Mouse (Mus musculus) ovary, postnatal 36 days (tissue): Measurements from ENCODE around the gene Laptm4a.

Source experiments
- DNase-seq: peaks from one replicate; pipeline ENCODE4 v3.0.0; 2022; ENCODE audit warnings: low spot score, mixed read lengths

Gene Laptm4a

DNA sequence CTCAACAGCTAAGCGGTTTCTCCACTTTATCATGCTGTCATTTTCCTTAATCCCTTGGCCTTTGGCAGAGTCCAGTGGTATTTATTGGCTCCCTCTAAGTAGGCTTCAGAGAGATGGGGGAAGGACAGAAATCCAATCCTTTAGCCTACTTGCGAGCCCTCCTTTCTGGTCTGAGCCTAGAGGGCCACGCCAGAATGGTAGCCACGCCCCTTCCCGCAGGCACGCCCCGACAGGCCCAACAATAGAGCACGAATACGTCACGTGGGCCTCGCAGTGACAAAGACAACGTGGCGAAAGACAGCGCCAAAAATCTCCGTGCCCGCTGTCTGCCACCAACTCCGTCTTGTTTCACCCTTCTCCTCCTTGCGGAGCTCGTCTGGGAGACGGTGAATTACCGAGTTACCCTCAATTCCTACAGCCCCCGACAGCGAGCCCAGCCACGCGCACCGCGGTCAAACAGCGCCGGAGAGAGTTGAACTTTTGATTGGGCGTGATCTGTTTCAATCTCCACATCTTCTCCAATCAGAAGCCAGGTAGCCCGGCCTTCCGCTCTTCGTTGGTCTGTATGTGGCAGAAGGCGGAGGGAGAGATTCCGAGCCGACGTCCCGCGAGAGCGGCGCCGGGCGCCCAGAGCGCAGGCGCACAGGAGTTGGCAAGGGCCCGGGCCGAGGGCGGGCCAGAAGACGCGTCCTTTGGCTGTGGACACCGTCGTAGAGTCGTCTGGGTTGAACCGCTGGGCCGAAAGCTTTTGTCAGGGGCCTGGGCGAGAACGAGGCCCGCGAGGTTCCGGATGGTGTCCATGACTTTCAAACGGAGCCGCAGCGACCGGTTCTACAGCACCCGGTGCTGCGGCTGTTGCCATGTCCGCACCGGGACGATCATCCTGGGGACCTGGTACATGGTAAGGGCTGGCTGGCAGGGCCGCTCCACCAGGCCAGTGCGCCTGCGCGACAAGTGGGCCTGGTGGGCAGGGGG is at the start of gene Laptm4a:
Gene Laptm4a, plus strand, starts transcription at position 271 of the 975 bp plus-strand sequence.
- DNase-seq, result peak; percentile 98

GRCm38 (mm10) chr12:8875583-8875982 is 45.9 kb upstream of the Laptm4a start:
- no peak for DNase-seq

DNA sequence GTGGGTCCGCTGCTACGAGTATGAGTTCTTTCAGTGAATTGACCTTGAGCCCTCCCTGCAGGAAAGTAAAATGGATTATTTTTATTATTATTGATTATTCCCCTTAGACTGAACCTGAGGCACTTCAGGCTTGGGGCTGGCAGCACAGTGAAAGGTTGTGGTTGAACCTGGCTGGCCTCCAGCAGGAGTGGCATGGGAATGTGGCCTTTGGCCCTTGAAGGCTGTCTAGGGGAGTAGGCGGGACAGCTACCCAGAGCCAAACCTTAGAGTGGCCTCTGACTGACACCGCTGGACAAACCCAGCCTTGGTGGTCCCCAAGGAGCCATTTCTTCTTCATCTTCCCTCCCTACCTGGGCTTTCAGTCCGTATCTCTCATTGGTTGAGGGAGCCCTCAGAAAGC is 44.6 kb upstream of the Laptm4a start:
- peak; percentile 32 for DNase-seq

DNA sequence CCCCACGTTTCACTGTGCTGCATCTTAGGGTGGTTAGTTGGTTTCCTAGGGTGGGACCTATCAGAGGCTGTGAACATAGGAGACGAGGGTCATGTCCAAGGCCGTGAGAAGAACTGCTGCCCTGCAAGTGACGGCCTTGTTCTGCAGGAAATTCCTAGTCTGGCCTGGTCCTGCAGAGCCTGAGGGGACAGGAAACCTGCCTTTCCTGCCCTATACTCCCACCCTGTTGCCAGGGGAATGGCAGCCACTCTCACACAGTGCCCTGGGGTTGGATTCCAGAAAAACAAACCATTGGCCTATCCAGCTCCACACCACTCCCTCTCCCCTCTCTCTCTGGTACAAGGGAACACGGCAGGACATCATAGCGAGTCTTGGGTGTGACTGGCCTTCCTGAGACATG is 44.1 kb upstream of the Laptm4a start:
- DNase-seq, result no peak

DNA sequence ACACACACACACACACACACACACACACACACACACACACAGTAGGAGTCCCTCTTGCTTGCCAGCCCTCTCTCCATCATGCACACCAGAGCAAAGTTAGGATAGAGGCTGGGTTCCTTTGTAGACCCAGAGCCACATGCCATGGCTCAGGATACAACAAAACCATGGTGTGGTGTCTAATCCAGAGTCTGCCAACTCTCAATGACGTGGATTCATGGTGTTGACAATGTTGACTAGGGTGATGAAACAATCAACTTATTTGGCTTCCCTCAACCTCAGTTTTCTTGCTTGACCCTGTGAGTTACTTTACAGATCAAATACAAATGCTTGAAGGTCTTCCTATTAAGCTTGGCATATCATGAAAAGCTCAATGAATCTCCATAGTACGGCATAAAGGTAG is 42.7 kb upstream of the Laptm4a start:
- no peak for DNase-seq

GRCm38 (mm10) chr12:8879389-8879788 is 42.1 kb upstream of the Laptm4a start:
- DNase-seq, result no peak

GRCm38 (mm10) chr12:8881736-8882135 is 39.7 kb upstream of the Laptm4a start:
- DNase-seq, result no peak

DNA sequence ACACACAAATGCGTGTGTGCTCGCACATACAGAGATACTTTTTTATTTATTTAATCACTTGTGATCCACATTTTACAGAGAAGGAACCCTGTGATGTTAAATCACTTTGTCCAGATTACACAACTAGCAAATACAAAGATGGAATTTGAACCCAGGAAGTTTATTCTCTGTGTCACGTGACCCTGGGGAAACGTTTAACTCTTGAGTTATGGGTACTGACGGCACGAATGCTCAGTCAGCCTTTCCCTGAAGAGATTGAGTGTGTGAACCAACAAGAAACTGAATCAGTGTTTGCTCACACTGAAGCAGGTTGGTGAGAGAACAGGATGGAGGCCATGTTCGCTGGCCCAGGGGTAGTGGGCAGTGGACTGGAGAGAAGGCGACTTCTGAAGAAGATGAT is 39.1 kb upstream of the Laptm4a start:
- DNase-seq, result no peak

GRCm38 (mm10) chr12:8884426-8885145 is 36.9 kb upstream of the Laptm4a start:
- DNase-seq, result no peak

- no peak for DNase-seq
Measured at GRCm38 (mm10) chr12:8885146-8885543, 36.3 kb upstream of the Laptm4a start.

DNA sequence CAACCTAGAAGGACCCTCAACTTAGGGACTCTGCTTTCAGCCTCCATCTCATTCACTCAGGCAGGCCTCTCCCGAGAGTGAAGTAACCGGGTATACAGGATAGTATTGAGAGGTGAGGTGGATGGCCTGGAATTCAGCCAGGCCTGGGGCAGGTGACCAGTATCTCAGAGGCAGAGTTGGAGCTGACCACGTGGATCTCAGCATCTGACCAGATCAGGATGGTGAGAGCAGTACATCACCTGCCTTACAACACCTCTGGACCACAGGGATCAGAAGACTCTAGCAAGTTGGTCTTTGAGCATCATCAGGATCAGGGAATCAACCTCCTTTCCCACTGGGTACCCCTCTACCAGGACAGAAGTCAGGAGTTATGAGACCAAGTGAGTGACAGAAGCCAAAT is 35.5 kb upstream of the Laptm4a start:
- DNase-seq, result no peak

GRCm38 (mm10) chr12:8888445-8888844 is 33.0 kb upstream of the Laptm4a start:
- DNase-seq, result no peak

- DNase-seq, result peak; percentile 70
Measured at GRCm38 (mm10) chr12:8889117-8889665, 32.3 kb upstream of the Laptm4a start.

GRCm38 (mm10) chr12:8892876-8893532 is 28.5 kb upstream of the Laptm4a start:
- DNase-seq, result no peak

DNA sequence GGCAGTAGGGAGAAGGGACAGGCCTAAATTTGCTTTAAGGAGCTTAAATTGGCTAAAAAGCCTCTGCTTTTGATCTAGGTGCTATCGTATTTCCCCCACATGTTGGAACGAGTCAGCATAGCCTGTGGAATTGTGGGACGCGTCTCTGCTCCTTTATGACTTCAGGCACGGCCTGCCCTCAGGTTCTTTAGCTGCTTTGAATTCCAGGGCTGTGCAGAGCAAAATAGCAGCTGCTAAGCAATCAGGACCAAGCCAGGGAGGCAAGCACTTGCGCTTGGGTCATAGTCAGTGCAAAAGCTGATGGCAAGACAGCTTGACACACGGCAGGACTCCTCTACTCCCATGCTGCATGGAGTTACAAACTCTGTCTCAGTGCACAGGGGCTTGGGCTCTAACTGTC is 24.3 kb upstream of the Laptm4a start:
- DNase-seq, result no peak

GRCm38 (mm10) chr12:8898879-8899785 is 22.3 kb upstream of the Laptm4a start:
- DNase-seq, result no peak

DNA sequence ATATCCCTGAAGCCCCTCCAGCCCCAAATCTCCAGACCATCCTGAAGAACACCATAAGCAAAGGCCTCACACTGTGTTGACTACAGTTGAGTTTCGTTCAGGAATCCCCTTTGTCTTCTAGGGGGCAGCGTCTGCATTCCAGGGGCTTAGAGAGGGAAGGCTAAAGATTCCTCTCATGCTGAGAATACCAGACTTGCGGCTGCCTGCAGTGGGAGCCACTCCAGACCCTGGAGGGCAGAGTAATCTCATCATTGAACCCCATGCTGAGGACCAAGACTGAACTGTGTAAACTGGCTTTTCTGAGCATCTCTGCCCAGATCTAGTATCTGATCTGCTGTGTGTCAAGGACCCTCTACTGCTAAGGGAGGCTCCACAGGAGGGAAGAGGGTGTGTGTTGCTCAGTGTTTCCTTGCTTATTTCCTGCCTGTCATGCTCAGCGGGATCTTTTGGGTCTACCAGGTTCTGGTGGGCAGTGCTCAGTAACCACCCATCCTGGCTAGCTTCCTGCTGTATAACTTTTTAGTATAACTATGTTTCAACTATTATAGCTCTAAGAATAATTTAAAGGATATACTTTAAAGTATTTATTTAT is 21.3 kb upstream of the Laptm4a start:
- no peak for DNase-seq

- no peak for DNase-seq
Measured at GRCm38 (mm10) chr12:8900919-8901663, 20.4 kb upstream of the Laptm4a start.

GRCm38 (mm10) chr12:8901934-8902333 is 19.5 kb upstream of the Laptm4a start:
- DNase-seq, result no peak

GRCm38 (mm10) chr12:8902479-8902878 is 19.0 kb upstream of the Laptm4a start:
- no peak for DNase-seq
